Mouse (Mus musculus): ENCODE results near the gene Rbm34.

DNA sequence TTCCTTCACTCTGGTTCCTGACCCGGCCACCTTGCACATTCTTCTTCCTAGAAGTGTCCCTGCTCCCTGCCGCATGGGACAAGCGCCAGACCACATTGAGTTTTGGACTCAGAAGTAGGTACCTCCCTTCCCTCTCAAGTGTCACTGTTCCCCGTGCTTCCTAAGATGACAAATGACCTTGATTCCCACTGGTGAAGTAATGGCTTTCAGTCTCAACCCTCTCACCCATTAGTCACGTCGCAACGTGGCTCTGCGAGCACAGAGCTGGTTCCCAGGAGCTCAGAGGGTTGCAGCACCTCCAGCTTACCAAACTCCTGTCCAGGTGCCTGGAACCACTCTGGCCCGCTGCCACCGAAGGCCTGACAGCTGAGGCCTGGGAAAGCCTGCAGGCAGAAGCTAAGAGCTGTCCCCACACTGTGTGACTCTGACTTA, 61.5 kb downstream of the Rbm34 start:
- no peak for TF ChIP-seq CTCF (IDR thresholded peaks at IDR 0.05; ENCODE audit: borderline replicate concordance, extremely low read depth, insufficient read depth, insufficient read length)
- TF ChIP-seq POLR2A (IDR thresholded peaks at IDR 0.05; ENCODE audit: borderline replicate concordance, extremely low read depth, insufficient read depth, insufficient read length, poor library complexity, severe bottlenecking): no peak
